Mouse (Mus musculus): Measurements from ENCODE around the gene Nptxr. TPM values are rescaled to one million over a fixed set of nuclear protein-coding genes. Genes with fewer than 3 reads are reported as not detected.
"Not testable (repeated sequence)": the region's sequence is repeated elsewhere in the genome, so short reads cannot be mapped to it uniquely, and the experiment has no call there.

Nptxr gene
- polyA plus RNA-seq, 1 experiment from 2014 or later: 7.6 TPM

DNA sequence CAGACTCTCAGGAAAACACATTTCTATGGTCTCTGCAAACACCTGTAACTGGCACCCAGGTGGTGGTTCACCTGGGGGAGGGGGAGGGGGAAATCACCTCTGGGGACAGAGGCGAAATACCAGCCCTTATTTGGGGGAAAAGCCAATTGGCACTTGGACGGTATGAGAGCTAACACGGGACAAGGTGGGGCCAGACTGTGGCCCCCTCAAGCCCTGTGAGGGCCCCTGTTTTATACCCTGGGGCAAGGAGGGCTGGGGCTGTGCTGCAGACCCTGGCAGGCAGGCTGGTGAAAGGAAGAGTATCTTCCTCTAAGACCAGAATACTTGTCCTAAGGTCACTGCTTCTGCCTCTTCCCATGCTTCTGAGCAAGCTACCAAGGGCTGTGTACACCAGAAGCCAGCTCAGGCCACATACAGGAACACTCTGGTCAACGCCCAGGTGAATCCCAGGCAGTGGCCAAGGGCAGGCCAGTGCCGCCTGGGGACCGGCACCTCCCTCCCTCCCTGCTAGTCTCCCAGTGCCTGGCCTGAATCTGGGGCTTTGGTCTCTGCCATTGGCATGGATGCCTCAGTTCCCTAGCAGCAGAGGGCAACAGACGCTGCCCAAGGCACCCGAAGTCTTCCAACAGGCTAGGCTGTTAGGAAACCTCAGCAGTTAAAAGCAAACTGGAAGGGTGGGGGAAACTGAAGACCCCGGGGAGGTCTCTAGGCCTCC lies 21.8 kb upstream of the Nptxr start:
- H3K9ac ChIP-seq (ENCODE audit: low read length): 0 out of 2 replicates have a peak overlapping the region, but pooled peaks have one; percentile 21
- WGBS: 86% methylated on average over 9 of the region's 9 CpGs
- H3K9me3 ChIP-seq (replicated peaks; ENCODE audit: control insufficient read depth, low read length): no peaks in the 10 kb centered on the region
- DNase-seq (ENCODE audit: low spot score) (no peak), ATAC-seq (no peak)
- H3K36me3 ChIP-seq (ENCODE audit: control insufficient read depth, insufficient read depth, low read length): peaks cover 47% of the 10 kb centered on the region
- no peak overlapping the region for H3K4me2 ChIP-seq (ENCODE audit: low read length)
- no peak overlapping the region for H3K27ac ChIP-seq (ENCODE audit: low read depth, low read length)
- H3K27me3 ChIP-seq (replicated peaks; ENCODE audit: control insufficient read depth, insufficient read depth, low read length): no peaks in the 10 kb centered on the region
- H3K4me3 ChIP-seq (ENCODE audit: low read depth, low read length): no peak overlapping the region
- H3K4me1 ChIP-seq (ENCODE audit: control insufficient read depth, insufficient read depth, low read length): no peaks in the 10 kb centered on the region

DNA sequence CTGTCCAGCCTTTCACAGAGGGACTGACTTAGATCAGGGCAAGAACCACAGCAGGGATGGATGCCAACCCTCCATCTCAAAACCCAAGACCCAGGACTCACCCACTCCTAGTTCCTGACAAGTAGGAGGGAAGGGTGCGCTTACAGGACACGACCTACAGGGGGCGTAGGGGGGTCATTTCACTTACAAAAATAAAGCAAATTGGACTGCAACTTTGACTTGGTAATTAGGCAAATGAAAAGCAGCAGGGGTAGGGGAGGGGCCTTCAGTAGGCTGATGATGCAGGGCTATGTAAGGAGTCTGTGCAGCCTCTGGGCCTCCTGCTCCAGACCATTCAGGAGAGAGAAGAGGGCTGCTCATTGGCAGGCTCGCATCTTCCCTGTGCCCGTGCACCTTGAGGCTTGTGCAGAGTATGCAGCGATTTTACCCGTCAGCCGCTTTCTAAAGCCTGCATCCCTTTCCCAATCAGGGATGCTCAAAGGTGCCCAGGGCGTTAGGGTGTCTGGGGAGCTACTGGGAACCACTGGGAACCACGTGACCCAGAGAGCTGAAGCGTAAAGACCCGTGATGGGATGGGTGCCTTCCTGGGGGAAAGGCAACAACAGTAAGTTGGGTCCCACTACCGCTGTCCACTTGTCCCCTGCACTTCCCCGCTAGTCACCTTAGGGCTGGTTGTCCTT lies 20.7 kb upstream of the Nptxr start:
- H3K9ac ChIP-seq (ENCODE audit: low read length): peak overlapping the region; percentile 29
- DNase-seq (ENCODE audit: low spot score): peak; percentile 74
- H3K36me3 ChIP-seq (ENCODE audit: control insufficient read depth, insufficient read depth, low read length): peaks cover 45% of the 10 kb centered on the region
- no peak overlapping the region for H3K4me2 ChIP-seq (ENCODE audit: low read length)
- WGBS: 45% methylated on average over 14 of the region's 14 CpGs
- ATAC-seq: peak; percentile 53
- H3K27ac ChIP-seq (ENCODE audit: low read depth, low read length): 0 out of 2 replicates have a peak overlapping the region, but pooled peaks have one; percentile 55
- no peaks in the 10 kb centered on the region for H3K4me1 ChIP-seq (ENCODE audit: control insufficient read depth, insufficient read depth, low read length)
- H3K27me3 ChIP-seq (replicated peaks; ENCODE audit: control insufficient read depth, insufficient read depth, low read length): no peaks in the 10 kb centered on the region
- no peaks in the 10 kb centered on the region for H3K9me3 ChIP-seq (replicated peaks; ENCODE audit: control insufficient read depth, low read length)
- no peak overlapping the region for H3K4me3 ChIP-seq (ENCODE audit: low read depth, low read length)

DNA sequence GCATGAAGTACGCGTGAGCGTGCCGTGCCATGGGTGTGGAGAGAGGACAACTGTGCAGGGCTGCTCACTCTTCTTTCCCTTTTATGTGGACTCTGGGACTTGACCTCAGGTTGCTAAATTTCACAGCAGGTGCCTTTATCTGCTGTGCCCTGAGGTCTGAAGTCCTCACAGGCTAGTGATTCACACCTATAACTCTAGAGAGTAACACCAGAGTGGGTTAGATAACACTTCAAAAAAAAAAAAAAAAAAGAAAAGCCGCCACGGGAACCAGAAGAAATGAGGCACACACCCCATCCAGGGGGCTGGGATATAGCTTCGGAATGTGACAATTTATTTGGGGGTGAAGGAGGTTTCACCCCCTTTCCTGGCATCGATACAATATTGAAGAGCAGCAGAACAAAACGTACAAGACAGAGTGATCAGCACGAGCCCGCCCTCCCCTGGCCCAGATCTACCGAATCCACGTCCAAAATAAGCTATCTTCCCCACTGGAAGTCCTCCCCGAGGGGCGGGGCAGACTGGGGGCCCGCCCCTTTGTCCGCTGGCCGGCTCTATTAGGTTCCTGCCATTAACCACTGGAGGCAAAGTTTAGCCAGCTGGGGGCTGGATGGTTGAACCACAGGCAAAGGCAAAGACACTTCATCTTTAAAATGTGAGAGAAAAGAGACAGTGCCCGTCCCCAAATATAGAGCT lies 19.2 kb upstream of the Nptxr start:
- H3K4me2 ChIP-seq (ENCODE audit: low read length): no peak overlapping the region
- no peak overlapping the region for H3K27ac ChIP-seq (ENCODE audit: low read depth, low read length)
- no peak for DNase-seq (ENCODE audit: low spot score)
- no peaks in the 10 kb centered on the region for H3K9me3 ChIP-seq (replicated peaks; ENCODE audit: control insufficient read depth, low read length)
- H3K36me3 ChIP-seq (ENCODE audit: control insufficient read depth, insufficient read depth, low read length): peaks cover 42% of the 10 kb centered on the region
- no peak overlapping the region for H3K4me3 ChIP-seq (ENCODE audit: low read depth, low read length)
- ATAC-seq: no peak
- no peak overlapping the region for H3K9ac ChIP-seq (ENCODE audit: low read length)
- no peaks in the 10 kb centered on the region for H3K27me3 ChIP-seq (replicated peaks; ENCODE audit: control insufficient read depth, insufficient read depth, low read length)
- 70% methylated on average over 19 of the region's 19 CpGs for WGBS
- no peaks in the 10 kb centered on the region for H3K4me1 ChIP-seq (ENCODE audit: control insufficient read depth, insufficient read depth, low read length)

DNA sequence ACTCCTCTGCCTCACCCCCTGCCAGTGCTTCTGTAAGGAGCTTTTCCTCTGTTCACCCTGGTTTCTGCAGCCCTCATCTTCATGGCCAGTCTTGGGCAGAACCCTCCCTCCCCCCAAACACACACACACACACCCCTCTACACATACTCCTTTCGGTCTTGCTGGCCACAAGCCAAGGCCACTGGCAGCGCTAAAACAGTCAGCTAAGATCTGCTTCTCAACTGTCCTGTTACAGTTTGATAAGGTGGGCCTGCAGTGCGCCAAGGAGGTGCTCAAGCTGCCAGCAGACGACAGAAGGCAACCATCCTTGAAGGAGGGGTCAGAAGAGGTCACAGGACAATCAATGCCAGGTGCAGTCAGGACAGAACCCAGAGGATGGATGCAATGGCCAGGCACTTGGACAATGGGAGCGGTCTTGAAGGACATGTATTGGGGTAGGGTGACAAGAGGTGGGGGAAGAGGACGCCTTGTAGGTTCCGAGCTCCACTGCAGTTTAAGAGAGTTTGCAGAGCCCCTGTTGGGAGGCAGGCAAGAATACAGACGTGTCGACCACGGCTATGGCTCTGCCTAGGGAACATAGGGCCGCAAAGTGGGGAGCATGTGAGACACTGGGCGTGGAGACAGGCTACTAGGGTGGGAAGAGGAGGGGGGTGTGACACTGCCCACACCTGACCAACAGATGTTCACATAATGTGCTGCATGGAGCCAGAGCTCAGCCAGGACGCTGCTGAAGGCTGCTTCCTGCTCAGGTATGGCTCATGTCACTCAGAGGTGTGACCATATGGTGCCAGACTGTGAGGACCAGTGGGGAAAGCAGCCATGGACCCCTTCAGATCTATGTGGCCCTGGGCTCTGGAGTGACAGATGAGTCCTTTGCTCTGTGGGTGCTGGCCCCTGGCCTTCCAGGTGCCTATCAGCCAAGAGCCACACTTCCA lies 18.0 kb upstream of the Nptxr start:
- peaks cover 30% of the 10 kb centered on the region for H3K36me3 ChIP-seq (ENCODE audit: control insufficient read depth, insufficient read depth, low read length)
- DNase-seq (ENCODE audit: low spot score) (no peak), ATAC-seq (no peak)

DNA sequence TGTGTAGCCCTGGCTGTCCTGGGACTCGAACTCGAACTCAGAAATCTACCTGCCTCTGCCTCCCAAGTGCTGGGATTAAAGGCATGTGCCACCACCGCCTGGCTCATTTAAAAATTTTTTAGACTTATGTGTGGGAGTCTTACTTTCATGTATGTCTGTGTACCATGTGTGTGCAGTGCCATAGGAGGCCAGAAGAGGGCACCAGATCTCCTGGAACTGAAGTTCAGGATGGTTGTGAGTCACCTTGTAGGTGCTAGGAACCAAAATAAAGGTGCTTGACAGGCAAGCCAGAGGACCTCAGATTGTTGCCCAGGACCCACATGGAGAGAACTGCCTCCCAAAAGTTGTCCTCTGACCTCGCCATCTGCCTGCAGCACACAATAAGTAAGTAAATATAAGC lies 13.8 kb upstream of the Nptxr start:
- no peaks in the 10 kb centered on the region for H3K4me1 ChIP-seq (ENCODE audit: control insufficient read depth, insufficient read depth, low read length)
- DNase-seq (ENCODE audit: low spot score) (no peak), ATAC-seq (no peak)
- 89% methylated on average over 4 of the region's 4 CpGs for WGBS
- H3K27ac ChIP-seq (ENCODE audit: low read depth, low read length): no peak overlapping the region
- H3K4me2 ChIP-seq (ENCODE audit: low read length): no peak overlapping the region
- no peak overlapping the region for H3K9ac ChIP-seq (ENCODE audit: low read length)
- no peaks in the 10 kb centered on the region for H3K27me3 ChIP-seq (replicated peaks; ENCODE audit: control insufficient read depth, insufficient read depth, low read length)
- H3K4me3 ChIP-seq (ENCODE audit: low read depth, low read length): no peak overlapping the region
- H3K36me3 ChIP-seq (ENCODE audit: control insufficient read depth, insufficient read depth, low read length): peaks cover 10% of the 10 kb centered on the region
- no peaks in the 10 kb centered on the region for H3K9me3 ChIP-seq (replicated peaks; ENCODE audit: control insufficient read depth, low read length)

More for the DNA sequence above, 18.0 kb upstream of the Nptxr start:
- Histone ChIP-seq H3K4me3 (ENCODE audit: low read depth, low read length) (no peak overlapping the region), H3K9me3 (replicated peaks; ENCODE audit: control insufficient read depth, low read length) (no peaks in the 10 kb centered on the region), H3K4me1 (ENCODE audit: control insufficient read depth, insufficient read depth, low read length) (no peaks in the 10 kb centered on the region), H3K4me2 (ENCODE audit: low read length) (no peak overlapping the region), H3K27ac (ENCODE audit: low read depth, low read length) (no peak overlapping the region), H3K27me3 (replicated peaks; ENCODE audit: control insufficient read depth, insufficient read depth, low read length) (no peaks in the 10 kb centered on the region), H3K9ac (ENCODE audit: low read length) (no peak overlapping the region)
- WGBS: 76% methylated on average over 13 of the region's 13 CpGs

DNA sequence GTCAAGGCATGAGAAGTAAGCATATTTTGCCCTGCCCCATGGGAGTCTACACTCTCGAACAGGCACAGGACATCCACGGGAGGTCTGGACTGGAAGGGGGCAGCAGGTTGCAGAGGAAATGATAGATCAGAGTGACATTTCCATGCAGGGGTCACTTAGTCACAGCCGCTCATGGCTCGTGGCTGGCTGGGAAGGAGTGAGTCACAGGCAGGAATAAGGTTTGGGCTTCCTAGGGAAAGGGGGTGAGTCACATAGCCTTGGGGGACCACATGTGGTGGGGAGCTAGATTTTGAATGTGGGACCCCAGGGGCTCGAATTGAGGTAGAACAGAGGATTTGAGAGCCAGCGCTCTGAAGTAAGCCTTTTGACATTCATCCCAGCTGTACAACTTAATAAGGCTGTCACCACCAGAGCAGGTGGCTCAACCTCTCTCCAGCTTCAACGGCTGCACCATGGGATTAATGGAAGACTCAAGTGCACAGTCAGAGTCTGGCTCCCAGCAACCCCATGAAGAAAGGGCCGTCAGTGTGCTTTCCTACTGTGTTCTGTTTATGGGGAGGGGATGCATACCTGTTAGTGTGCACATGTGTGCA lies 9.2 kb upstream of the Nptxr start:
- no peaks in the 10 kb centered on the region for H3K27me3 ChIP-seq (replicated peaks; ENCODE audit: control insufficient read depth, insufficient read depth, low read length)
- no peak overlapping the region for H3K4me3 ChIP-seq (ENCODE audit: low read depth, low read length)
- no peak overlapping the region for H3K27ac ChIP-seq (ENCODE audit: low read depth, low read length)
- H3K9me3 ChIP-seq (replicated peaks; ENCODE audit: control insufficient read depth, low read length): no peaks in the 10 kb centered on the region
- ATAC-seq (no peak), DNase-seq (ENCODE audit: low spot score) (no peak)
- no peak overlapping the region for H3K9ac ChIP-seq (ENCODE audit: low read length)
- no peaks in the 10 kb centered on the region for H3K4me1 ChIP-seq (ENCODE audit: control insufficient read depth, insufficient read depth, low read length)
- WGBS: 57% methylated on average over 8 of the region's 8 CpGs
- H3K4me2 ChIP-seq (ENCODE audit: low read length): no peak overlapping the region
- H3K36me3 ChIP-seq (ENCODE audit: control insufficient read depth, insufficient read depth, low read length): no peaks in the 10 kb centered on the region

DNA sequence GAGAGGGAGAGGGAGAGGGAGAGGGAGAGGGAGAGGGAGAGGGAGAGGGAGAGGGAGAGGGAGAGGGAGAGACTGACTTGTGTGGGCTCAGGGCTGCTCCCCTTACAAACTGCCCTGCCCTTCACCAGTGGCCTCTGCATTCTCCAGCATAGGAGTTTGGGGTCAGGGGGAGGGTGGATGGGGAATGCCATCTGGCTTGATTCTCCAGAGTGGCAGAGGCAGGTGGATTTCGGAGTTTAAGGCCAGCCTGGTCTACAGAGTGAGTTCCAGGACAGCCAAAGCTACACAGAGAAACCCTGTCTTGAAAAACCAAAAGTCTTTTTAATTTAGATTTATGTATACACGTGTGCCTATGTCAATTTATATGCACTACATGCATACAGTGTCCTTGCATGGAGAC lies 8.3 kb upstream of the Nptxr start:
- DNase-seq (ENCODE audit: low spot score); H3K4me1 ChIP-seq (ENCODE audit: control insufficient read depth, insufficient read depth, low read length); H3K27ac ChIP-seq (ENCODE audit: low read depth, low read length); ATAC-seq; H3K27me3 ChIP-seq (replicated peaks; ENCODE audit: control insufficient read depth, insufficient read depth, low read length); H3K4me3 ChIP-seq (ENCODE audit: low read depth, low read length); H3K36me3 ChIP-seq (ENCODE audit: control insufficient read depth, insufficient read depth, low read length); H3K4me2 ChIP-seq (ENCODE audit: low read length); H3K9ac ChIP-seq (ENCODE audit: low read length); H3K9me3 ChIP-seq (replicated peaks; ENCODE audit: control insufficient read depth, low read length): not testable (repeated sequence)
- 69% methylated on average over 2 of the region's 2 CpGs for WGBS

DNA sequence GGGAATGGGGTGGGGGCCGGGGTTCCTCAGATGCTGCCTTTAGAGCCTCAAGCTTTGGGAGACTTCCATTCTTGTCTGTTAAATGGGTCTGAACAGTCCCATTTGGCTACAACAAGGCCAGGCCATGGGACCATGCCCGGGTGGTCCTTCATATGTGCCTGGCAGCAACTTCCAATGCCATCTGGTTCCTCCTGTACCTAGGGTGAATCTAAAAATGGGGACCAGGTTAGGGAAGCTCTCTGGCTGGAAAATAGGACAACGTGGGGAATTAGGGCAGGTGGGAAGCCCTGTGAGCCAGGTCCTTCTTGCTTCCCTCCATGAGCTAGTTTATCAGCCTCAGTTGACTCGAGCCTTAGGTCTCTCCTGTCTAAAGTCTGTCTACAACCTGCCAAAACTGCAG lies 6.4 kb upstream of the Nptxr start:
- no peak for ATAC-seq
- Histone ChIP-seq H3K4me2 (ENCODE audit: low read length) (no peak overlapping the region), H3K4me1 (ENCODE audit: control insufficient read depth, insufficient read depth, low read length) (no peaks in the 10 kb centered on the region), H3K9ac (ENCODE audit: low read length) (no peak overlapping the region), H3K27ac (ENCODE audit: low read depth, low read length) (no peak overlapping the region), H3K36me3 (ENCODE audit: control insufficient read depth, insufficient read depth, low read length) (no peaks in the 10 kb centered on the region), H3K9me3 (replicated peaks; ENCODE audit: control insufficient read depth, low read length) (no peaks in the 10 kb centered on the region), H3K27me3 (replicated peaks; ENCODE audit: control insufficient read depth, insufficient read depth, low read length) (peaks cover 11% of the 10 kb centered on the region; the same call in 1 of the 2 replicates), H3K4me3 (ENCODE audit: low read depth, low read length) (no peak overlapping the region)
- WGBS: 75% methylated on average over 4 of the region's 4 CpGs
- DNase-seq (ENCODE audit: low spot score): no peak
